Mouse (Mus musculus) splenic B cell, adult 2 months (primary cell): ENCODE data around the gene BC055324.
A peak's percentile ranks its signal among the peaks of the same experiment; 100 is the strongest.
"Not testable (repeated sequence)": the region's sequence is repeated elsewhere in the genome, so short reads cannot be mapped to it uniquely, and the experiment has no call there.

Source experiments
- DNase-seq: peaks from one replicate; pipeline ENCODE4 v3.0.0-alpha.2; 2011; ENCODE audit warnings: low read depth, low spot score
- H3K27me3 ChIP-seq: 2 replicates; pipeline ENCODE4 v1.6.1; 2012; ENCODE audit warnings: mild to moderate bottlenecking, low read length, moderate library complexity, mixed read lengths; ENCODE audit not compliant: control insufficient read depth, poor library complexity, insufficient read depth, severe bottlenecking
- H3K36me3 ChIP-seq: 2 replicates; pipeline ENCODE4 v1.6.1; 2012; ENCODE audit warnings: mild to moderate bottlenecking, low read length, moderate library complexity, mixed read lengths; ENCODE audit not compliant: control insufficient read depth, poor library complexity, insufficient read depth, severe bottlenecking

Gene BC055324

GRCm38 (mm10) chr1:163994721-163995608 is at the start of gene BC055324, which contains the start of gene Mettl18:
Gene BC055324, minus strand, starts transcription at chr1:163994796.
Gene Mettl18, plus strand, starts transcription at chr1:163994889.
- H3K27me3 ChIP-seq, result no peaks in the 10 kb centered on the region
- no peaks in the 10 kb centered on the region; the same call in 1 of the 2 replicates for H3K36me3 ChIP-seq

GRCm38 (mm10) chr1:164043549-164043948 is 49.0 kb upstream of the BC055324 start:
- no peak for DNase-seq
- H3K27me3 ChIP-seq, result no peaks in the 10 kb centered on the region
- H3K36me3 ChIP-seq, result no peaks in the 10 kb centered on the region

More at GRCm38 (mm10) chr1:163994721-163995608, at the start of gene BC055324, which contains the start of gene Mettl18:
- DNase-seq, result peak; percentile 96

GRCm38 (mm10) chr1:164040385-164041135 is 46.0 kb upstream of the BC055324 start:
- Histone ChIP-seq H3K27me3 (no peaks in the 10 kb centered on the region), H3K36me3 (no peaks in the 10 kb centered on the region)
- no peak for DNase-seq

- H3K36me3 ChIP-seq, result no peaks in the 10 kb centered on the region
- H3K27me3 ChIP-seq, result no peaks in the 10 kb centered on the region
- DNase-seq, result peak; percentile 14
Measured at GRCm38 (mm10) chr1:164027416-164027815, 32.8 kb upstream of the BC055324 start.

GRCm38 (mm10) chr1:164025685-164026084 is 31.1 kb upstream of the BC055324 start:
- no peak for DNase-seq
- Histone ChIP-seq H3K27me3 (no peaks in the 10 kb centered on the region), H3K36me3 (no peaks in the 10 kb centered on the region)

GRCm38 (mm10) chr1:164022106-164022505 is 27.5 kb upstream of the BC055324 start:
- DNase-seq, result peak; percentile 12
- not testable (repeated sequence) for H3K27me3 ChIP-seq, H3K36me3 ChIP-seq

- DNase-seq, H3K36me3 ChIP-seq, H3K27me3 ChIP-seq: not testable (repeated sequence)
Measured at GRCm38 (mm10) chr1:164020746-164021145, 26.1 kb upstream of the BC055324 start.

GRCm38 (mm10) chr1:164019789-164020188 is 25.2 kb upstream of the BC055324 start:
- H3K36me3 ChIP-seq, result no peaks in the 10 kb centered on the region
- no peak for DNase-seq
- no peaks in the 10 kb centered on the region for H3K27me3 ChIP-seq

- Histone ChIP-seq H3K27me3 (no peaks in the 10 kb centered on the region), H3K36me3 (no peaks in the 10 kb centered on the region)
- no peak for DNase-seq
Measured at GRCm38 (mm10) chr1:164018221-164018896, 23.8 kb upstream of the BC055324 start.

- no peak for DNase-seq
- no peaks in the 10 kb centered on the region for H3K36me3 ChIP-seq
- H3K27me3 ChIP-seq, result no peaks in the 10 kb centered on the region
Measured at GRCm38 (mm10) chr1:164014616-164015015, 20.0 kb upstream of the BC055324 start.

GRCm38 (mm10) chr1:164009235-164009634 is 14.6 kb upstream of the BC055324 start:
- no peaks in the 10 kb centered on the region for H3K27me3 ChIP-seq
- no peaks in the 10 kb centered on the region for H3K36me3 ChIP-seq
- peak; percentile 77 for DNase-seq

- DNase-seq, result no peak
- no peaks in the 10 kb centered on the region for H3K27me3 ChIP-seq
- H3K36me3 ChIP-seq, result no peaks in the 10 kb centered on the region
Measured at GRCm38 (mm10) chr1:164004311-164004710, 9.7 kb upstream of the BC055324 start.

GRCm38 (mm10) chr1:164001831-164002452 is 7.3 kb upstream of the BC055324 start:
- Histone ChIP-seq H3K36me3 (no peaks in the 10 kb centered on the region), H3K27me3 (no peaks in the 10 kb centered on the region)
- DNase-seq, result no peak

GRCm38 (mm10) chr1:163995609-163995913 is 965 bp upstream of the BC055324 start:
- DNase-seq, result no peak
- H3K36me3 ChIP-seq, result no peaks in the 10 kb centered on the region; the same call in 1 of the 2 replicates
- H3K27me3 ChIP-seq, result no peaks in the 10 kb centered on the region
